Mouse (Mus musculus) kidney, adult 8-10 months (tissue): ENCODE measurements at regions not wholly inside any gene's neighbourhood (a gene's known extent, or its start where the extent isn't known, plus 50 kb on each side); places are given as distances from the start of the nearest gene placed in this dataset.
A peak's percentile ranks its signal among the peaks of the same experiment; 100 is the strongest.

ENCODE experiments used
- DNase-seq, 2 experiments: peaks; one replicate each; pipeline ENCODE4 v3.0.0; 2022

DNA sequence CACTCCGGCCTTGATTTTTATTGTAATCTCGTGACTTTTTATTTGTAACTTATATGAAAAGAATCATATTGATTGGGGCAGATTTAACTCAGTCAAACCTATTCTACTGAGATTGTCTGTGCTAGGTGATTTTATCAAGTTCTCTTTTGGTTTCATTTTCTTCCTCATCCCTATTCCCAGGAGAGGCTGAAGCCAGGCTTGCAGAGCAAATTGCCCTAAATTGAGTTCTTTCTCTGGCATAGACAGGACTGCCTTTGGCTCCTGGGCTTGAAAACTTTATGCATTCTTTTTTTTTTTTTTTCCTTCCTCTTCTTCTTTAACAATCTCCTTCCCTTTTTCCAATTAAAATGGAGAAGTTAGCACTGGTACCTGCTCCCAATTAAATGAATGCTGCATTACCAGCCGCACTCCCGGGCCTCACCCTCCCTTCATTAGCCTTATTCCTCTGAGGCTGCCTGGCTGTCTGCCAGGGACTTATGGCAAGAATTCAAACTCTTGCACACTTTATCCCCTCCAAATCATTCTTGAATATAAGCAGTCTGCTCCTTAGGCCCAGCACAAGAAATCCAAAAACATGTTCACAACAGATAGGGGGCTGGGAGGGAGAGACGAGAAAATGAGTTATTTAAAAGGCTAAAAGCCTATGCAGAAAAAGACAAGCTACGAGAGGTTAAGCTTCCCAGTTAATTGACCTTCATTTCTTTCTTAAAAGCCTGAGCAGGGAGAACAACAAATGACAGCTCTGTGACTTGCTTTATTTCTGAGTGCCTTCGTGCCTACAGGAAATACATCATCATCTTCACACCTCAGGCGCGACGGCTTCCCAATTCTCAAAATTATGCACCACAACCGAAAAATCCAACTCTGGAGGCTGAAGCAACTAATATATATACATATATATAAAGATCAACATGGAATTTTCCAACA is 476.8 kb upstream of the Mms22l start:
- DNase-seq = peak in 1 of 2 experiments; percentile 2
